Comparison of ENCODE assay signal across 8 mouse cellular contexts in the genomic region with DNA sequence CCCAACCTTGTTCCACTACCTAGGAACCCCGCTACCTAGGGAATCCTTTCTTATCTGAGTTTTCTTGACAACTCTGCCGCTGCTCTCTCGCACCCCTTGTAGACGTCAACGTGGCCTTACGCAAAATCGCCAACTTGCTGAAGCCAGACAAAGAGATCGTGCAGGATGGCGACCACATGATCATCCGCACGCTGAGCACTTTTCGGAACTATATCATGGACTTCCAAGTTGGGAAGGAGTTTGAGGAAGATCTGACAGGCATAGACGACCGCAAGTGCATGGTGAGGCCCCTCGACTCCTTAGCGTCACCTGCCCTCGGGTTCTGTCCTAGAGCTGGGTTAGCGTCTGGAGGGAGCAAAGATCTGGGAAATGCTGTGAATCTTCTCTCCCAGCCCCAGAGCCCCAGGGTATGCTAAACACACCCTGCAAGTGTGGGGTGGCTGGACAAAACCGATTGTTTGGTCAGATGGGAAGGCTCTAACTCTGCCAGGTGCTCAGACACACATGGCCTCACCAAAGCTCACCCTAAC. TPM values are rescaled to one million over a fixed set of nuclear protein-coding genes. Genes with fewer than 3 reads are reported as not detected.
DNase-seq lines count a peak whose midpoint lies in the region; ATAC-seq and TF ChIP-seq lines count a peak whose summit lies in the region.

No protein-coding gene starts in this region.

- ATAC-seq in heart, postnatal 0 days (ENCODE audit: insufficient read depth, low read depth): no peak
- no peak for ATAC-seq in intestine, embryonic 15.5 days
- no peak for ATAC-seq in neural tube, embryonic 11.5 days (ENCODE audit: insufficient read depth, low FRiP score, low TSS enrichment)

- no peak for TF ChIP-seq CTCF in heart, postnatal 0 days (IDR thresholded peaks at IDR 0.05; ENCODE audit: low read depth)
- TF ChIP-seq CTCF in left cerebral cortex, adult 2 months (IDR thresholded peaks at IDR 0.05): no peak

- no peak for DNase-seq in heart, postnatal 0 days (ENCODE audit: low spot score)
- DNase-seq in heart, postnatal 14 days: no peak
- DNase-seq in embryo, embryonic 9.5 days (ENCODE audit: extremely low spot score): peak; percentile 37
- DNase-seq in neural tube, embryonic 11.5 days (ENCODE audit: low spot score): peak; percentile 30
- no peak for DNase-seq in left cerebral cortex, adult 2 months (ENCODE audit: extremely low spot score in 1 of 2, low spot score in 2 of 2)
- DNase-seq in thymus, postnatal 0 days (ENCODE audit: low spot score): no peak
- DNase-seq in cerebellum, postnatal 4 days (ENCODE audit: low spot score in 2 of 2): no peak

- no peaks in the 10 kb centered on the region for H3K36me3 ChIP-seq in heart, postnatal 0 days (replicated peaks; ENCODE audit: control insufficient read depth, insufficient read depth, low read length)
- no peaks in the 10 kb centered on the region for H3K36me3 ChIP-seq in intestine, embryonic 15.5 days
- H3K36me3 ChIP-seq in neural tube, embryonic 11.5 days (ENCODE audit: control insufficient read depth, insufficient read depth, low read length): no peaks in the 10 kb centered on the region

- peak overlapping the region; percentile 63 for H3K4me3 ChIP-seq in heart, postnatal 0 days (ENCODE audit: low read depth, low read length)
- peak overlapping the region; percentile 68 for H3K4me3 ChIP-seq in intestine, embryonic 15.5 days (replicated peaks)
- H3K4me3 ChIP-seq in neural tube, embryonic 11.5 days (ENCODE audit: low read depth, low read length): peak overlapping the region; percentile 54
- H3K4me3 ChIP-seq in left cerebral cortex, adult 2 months: no peak overlapping the region

- H3K27me3 ChIP-seq in heart, postnatal 0 days (ENCODE audit: control insufficient read depth, insufficient read depth, low read length): no peaks in the 10 kb centered on the region
- H3K27me3 ChIP-seq in intestine, embryonic 15.5 days (replicated peaks): no peaks in the 10 kb centered on the region
- no peaks in the 10 kb centered on the region for H3K27me3 ChIP-seq in neural tube, embryonic 11.5 days (ENCODE audit: control insufficient read depth, insufficient read depth, low read length)

- no peak for TF ChIP-seq EP300 in heart, postnatal 0 days (IDR thresholded peaks at IDR 0.05; ENCODE audit: low read depth)

- peak overlapping the region; percentile 72 for H3K4me2 ChIP-seq in heart, postnatal 0 days (ENCODE audit: low read depth, low read length)
- peak overlapping the region; percentile 90 for H3K4me2 ChIP-seq in intestine, embryonic 15.5 days (replicated peaks)
- H3K4me2 ChIP-seq in neural tube, embryonic 11.5 days (ENCODE audit: low read depth): peak overlapping the region; percentile 62

- H3K27ac ChIP-seq in heart, postnatal 0 days (ENCODE audit: low read depth): peak overlapping the region; percentile 65
- H3K27ac ChIP-seq in intestine, embryonic 15.5 days: 0 out of 2 replicates have a peak overlapping the region, but pooled peaks have one; percentile 40
- H3K27ac ChIP-seq in neural tube, embryonic 11.5 days (ENCODE audit: low read depth, low read length): peak overlapping the region; percentile 60; the same call in 1 of the 2 replicates
- H3K27ac ChIP-seq in left cerebral cortex, adult 2 months: no peak overlapping the region

- intact Hi-C loops in heart, postnatal 14 days (cut with DNase I): no loop called here
- intact Hi-C loops in left cerebral cortex, adult 2 months (cut with DNase I): no loop called here

- whole genome bisulfite sequencing in heart, postnatal 0 days: 14% methylated on average over 19 of the region's 19 CpGs
- WGBS in intestine, embryonic 15.5 days: 7% methylated on average over 19 of the region's 19 CpGs
- WGBS in neural tube, embryonic 11.5 days: 5% methylated on average over 19 of the region's 19 CpGs

- no peaks in the 10 kb centered on the region for H3K9me3 ChIP-seq in heart, postnatal 0 days (replicated peaks; ENCODE audit: control insufficient read depth, low read length)
- no peaks in the 10 kb centered on the region for H3K9me3 ChIP-seq in intestine, embryonic 15.5 days
- H3K9me3 ChIP-seq in neural tube, embryonic 11.5 days (ENCODE audit: control insufficient read depth, low read length): no peaks in the 10 kb centered on the region

- H3K4me1 ChIP-seq in heart, postnatal 0 days (ENCODE audit: control insufficient read depth, insufficient read depth): peaks cover 23% of the 10 kb centered on the region
- H3K4me1 ChIP-seq in intestine, embryonic 15.5 days (replicated peaks): peaks cover 52% of the 10 kb centered on the region
- peaks cover 50% of the 10 kb centered on the region for H3K4me1 ChIP-seq in neural tube, embryonic 11.5 days (ENCODE audit: control insufficient read depth, insufficient read depth, low read length)

- peak overlapping the region; percentile 57 for H3K9ac ChIP-seq in heart, postnatal 0 days (replicated peaks; ENCODE audit: low read depth, low read length)
- peak overlapping the region; percentile 62 for H3K9ac ChIP-seq in intestine, embryonic 15.5 days
- peak overlapping the region; percentile 76 for H3K9ac ChIP-seq in neural tube, embryonic 11.5 days (ENCODE audit: low read length)

RNA-seq across cellular contexts. Expression of a gene that starts 2.7 kb away (rescaled TPM):
- total RNA-seq in heart, postnatal 0 days (2014; rRNA removed; ENCODE audit: low replicate concordance): 10.7 and 14.2 TPM in 2 replicates
- polyA plus RNA-seq in heart, postnatal 0 days (2015; fragmentation: Nextera tagmentation; extraction: Ambion mirVana): 36.9 and 39.1 TPM in 2 replicates
- total RNA-seq in heart, postnatal 14 days (2021): 1 to 10 TPM; 7.6 to 8.2 TPM
- polyA plus RNA-seq in intestine, embryonic 15.5 days (2015; fragmentation: Nextera tagmentation; extraction: Ambion mirVana): 62.8 and 66.5 TPM in 2 replicates
- 188 and 194 TPM in 2 replicates for polyA plus RNA-seq in neural tube, embryonic 11.5 days (2014; fragmentation: Nextera tagmentation; extraction: Ambion mirVana)
- total RNA-seq in left cerebral cortex, adult 2 months (2021): 1 to 10 TPM; 4.7 to 6.4 TPM
- polyA plus RNA-seq in thymus, postnatal 0 days (2015; fragmentation: Nextera tagmentation; extraction: Ambion mirVana): 11.0 and 11.3 TPM in 2 replicates

Comparison
In these comparisons a context has a peak if more than half of its experiments do, and no peak if none do; other contexts are left out.
1. DNase-seq: peak in embryo, embryonic 9.5 days (single experiment) and neural tube, embryonic 11.5 days (single experiment); none in heart, postnatal 0 days (single experiment), heart, postnatal 14 days (0 of 2), left cerebral cortex, adult 2 months (0 of 2), thymus, postnatal 0 days (single experiment) and cerebellum, postnatal 4 days (0 of 2).
2. Peak in every context shown above with its lines, with median percentiles within 50 percentile points of each other: H3K4me2 ChIP-seq and H3K9ac ChIP-seq.